Mouse (Mus musculus) limb, embryonic 12.5 days (tissue): ENCODE measurements around the gene Gpld1. TPM values are rescaled to one million over a fixed set of nuclear protein-coding genes. Genes with fewer than 3 reads are reported as not detected.

Experiments
- ATAC-seq: fragments of 200-750 bp; cut with Nextera tagmentation; 2 replicates; pipeline ENCODE4 v1.8.0; 2017; ENCODE audit warnings: low read depth, moderate TSS enrichment; ENCODE audit not compliant: insufficient number of reproducible peaks, insufficient read depth, low FRiP score, low TSS enrichment
- H3K27ac ChIP-seq: fragments of 300-500 bp; sonication (generic); 2 replicates; pipeline ENCODE4 v1.5.1; 2016; ENCODE audit warnings: mild to moderate bottlenecking, moderate library complexity
- H3K27me3 ChIP-seq: fragments of 300-500 bp; sonication (generic); 2 replicates; pipeline ENCODE4 v1.6.1; 2016; ENCODE audit warnings: mild to moderate bottlenecking, moderate library complexity
- H3K36me3 ChIP-seq: fragments of 300-500 bp; sonication (generic); 2 replicates; pipeline ENCODE4 v1.6.1; 2016; ENCODE audit warnings: mild to moderate bottlenecking, moderate library complexity
- H3K4me1 ChIP-seq: fragments of 300-500 bp; sonication (generic); replicated peaks from 2 replicates; pipeline ENCODE4 v1.6.1; 2016
- H3K4me2 ChIP-seq: fragments of 300-500 bp; sonication (generic); 2 replicates; pipeline ENCODE4 v1.6.1; 2016; ENCODE audit warnings: mild to moderate bottlenecking, moderate library complexity
- H3K4me3 ChIP-seq: fragments of 300-500 bp; sonication (generic); replicated peaks from 2 replicates; pipeline ENCODE4 v1.5.1; 2016; ENCODE audit warnings: mild to moderate bottlenecking
- H3K9ac ChIP-seq: fragments of 300-500 bp; sonication (generic); replicated peaks from 2 replicates; pipeline ENCODE4 v1.6.1; 2016; ENCODE audit warnings: mild to moderate bottlenecking, moderate library complexity
- H3K9me3 ChIP-seq: fragments of 300-500 bp; sonication (generic); 2 replicates; pipeline ENCODE4 v1.6.1; 2016; ENCODE audit warnings: mild to moderate bottlenecking, moderate library complexity
- WGBS: fragments of 180-500 bp; shearing (Covaris S2); methylation state at CpG from one replicate; pipeline ENCODE4 v1.1.7; 2016; 5-methylcytosine and 5-hydroxymethylcytosine counted together
- polyA plus RNA-seq: library from polyadenylated mRNA; unstranded; fragments of >200 nt; fragmentation: Nextera tagmentation; extraction: Ambion mirVana; gene quantifications from 2 replicates; pipeline ENCODE4 v1.2.1, GENCODE M21; 2016

Gpld1 gene
- 0.40 and 0.70 TPM in 2 replicates for polyA plus RNA-seq

DNA sequence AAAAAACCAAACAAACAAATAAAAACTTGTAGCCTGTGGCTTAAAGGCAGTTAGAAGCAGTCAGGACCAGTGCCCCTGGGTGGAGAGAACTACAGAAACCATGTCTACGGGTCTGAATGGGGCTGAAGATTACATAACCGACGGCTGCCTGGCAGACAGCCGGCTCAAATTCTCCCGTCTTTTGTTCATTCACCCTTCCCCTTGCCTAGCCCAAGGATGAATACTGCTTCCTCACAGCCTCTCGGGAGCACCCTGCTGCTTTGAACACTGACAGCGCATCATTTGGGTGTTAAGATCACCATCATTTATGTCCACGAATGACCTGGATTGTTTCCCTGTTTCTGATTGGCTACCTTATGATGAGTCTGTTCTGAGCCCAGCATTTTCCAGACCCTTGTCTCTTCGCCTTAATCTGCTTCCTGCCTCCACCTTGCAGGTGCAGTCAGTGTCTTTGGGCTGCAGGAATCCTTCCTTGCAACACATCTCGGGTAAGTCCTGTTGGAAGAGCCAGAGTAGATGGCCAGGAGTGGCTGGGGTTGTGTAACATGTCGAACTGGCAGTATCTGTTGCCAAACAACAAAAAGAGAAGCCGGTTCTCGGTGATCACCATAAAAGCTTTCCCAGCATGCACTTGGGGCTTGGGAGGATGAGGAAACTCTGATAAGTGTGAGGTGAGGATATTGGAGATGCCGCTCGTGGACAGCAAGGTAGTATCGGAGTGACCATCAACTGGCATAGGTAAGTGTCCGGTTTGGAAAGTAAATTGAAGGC lies at the start of gene Gpld1:
TSS of gene Gpld1 (plus strand) at position 641 of the 771 bp plus-strand sequence.
- Histone ChIP-seq H3K27me3 (peaks cover 3% of the 10 kb centered on the region; the same call in 1 of the 2 replicates), H3K9ac (no peak within 1 kb of the TSS), H3K4me2 (no peak within 1 kb of the TSS), H3K36me3 (no peaks in the 10 kb centered on the region), H3K27ac (no peak within 1 kb of the TSS), H3K4me1 (peaks cover 9% of the 10 kb centered on the region), H3K9me3 (no peaks in the 10 kb centered on the region), H3K4me3 (no peak within 1 kb of the TSS)
- 67% methylated on average over 17 of the region's 17 CpGs for WGBS
- no peak for ATAC-seq

DNA sequence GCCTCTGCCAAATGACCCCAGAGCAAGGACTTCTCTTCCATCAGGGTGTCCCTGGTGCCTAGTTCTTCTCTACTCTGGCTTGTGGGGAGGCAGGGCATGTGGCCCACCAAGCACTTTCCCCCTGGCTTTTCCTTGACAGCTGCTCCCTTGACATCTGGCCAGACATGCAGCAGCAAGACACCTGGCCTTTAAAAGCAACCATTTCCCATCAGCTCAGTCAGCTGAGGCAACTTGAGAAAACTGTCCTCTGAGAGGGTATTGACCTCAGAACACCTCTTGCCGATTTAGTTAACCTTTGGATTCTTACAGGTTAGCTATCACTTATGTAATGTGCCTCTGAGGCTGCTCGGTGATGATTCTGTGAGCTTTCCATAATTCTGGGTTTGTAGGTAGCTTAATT lies 49.1 kb upstream of the Gpld1 start:
- WGBS, result 83% methylated on average over 2 of the region's 2 CpGs
- no peak for ATAC-seq

DNA sequence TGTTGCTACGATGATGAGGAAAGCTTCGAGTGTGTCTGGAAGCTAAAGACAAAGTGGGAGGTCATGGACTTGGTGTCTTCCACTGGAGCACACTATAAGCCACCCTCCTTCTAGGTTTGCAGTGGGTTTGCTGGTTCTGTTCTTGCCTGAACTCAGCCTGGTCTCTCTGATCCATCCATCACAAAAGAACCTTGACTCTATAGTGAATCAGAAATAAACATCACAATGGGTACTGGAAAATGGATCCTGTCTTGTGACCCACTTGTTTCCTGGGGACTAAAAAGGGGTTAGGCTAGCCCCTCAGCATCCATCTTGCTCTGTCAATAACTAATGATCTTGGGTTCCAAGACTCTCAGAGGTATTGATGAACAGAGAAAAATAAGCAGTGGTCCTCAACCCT lies 41.0 kb upstream of the Gpld1 start:
- no peak for ATAC-seq
- no peaks in the 10 kb centered on the region for H3K4me1 ChIP-seq
- H3K36me3 ChIP-seq, result no peaks in the 10 kb centered on the region
- no peak overlapping the region for H3K4me3 ChIP-seq
- no peaks in the 10 kb centered on the region for H3K27me3 ChIP-seq
- WGBS, result 87% methylated on average over 2 of the region's 2 CpGs
- no peak overlapping the region for H3K4me2 ChIP-seq
- no peak overlapping the region for H3K9ac ChIP-seq
- H3K9me3 ChIP-seq, result no peaks in the 10 kb centered on the region
- no peak overlapping the region for H3K27ac ChIP-seq

More for the DNA sequence above, 49.1 kb upstream of the Gpld1 start:
- H3K27ac ChIP-seq, result no peak overlapping the region
- H3K36me3 ChIP-seq, result no peaks in the 10 kb centered on the region
- no peak overlapping the region for H3K9ac ChIP-seq
- H3K4me2 ChIP-seq, result no peak overlapping the region
- no peaks in the 10 kb centered on the region for H3K27me3 ChIP-seq
- H3K4me3 ChIP-seq, result no peak overlapping the region
- no peaks in the 10 kb centered on the region for H3K4me1 ChIP-seq
- no peaks in the 10 kb centered on the region for H3K9me3 ChIP-seq

DNA sequence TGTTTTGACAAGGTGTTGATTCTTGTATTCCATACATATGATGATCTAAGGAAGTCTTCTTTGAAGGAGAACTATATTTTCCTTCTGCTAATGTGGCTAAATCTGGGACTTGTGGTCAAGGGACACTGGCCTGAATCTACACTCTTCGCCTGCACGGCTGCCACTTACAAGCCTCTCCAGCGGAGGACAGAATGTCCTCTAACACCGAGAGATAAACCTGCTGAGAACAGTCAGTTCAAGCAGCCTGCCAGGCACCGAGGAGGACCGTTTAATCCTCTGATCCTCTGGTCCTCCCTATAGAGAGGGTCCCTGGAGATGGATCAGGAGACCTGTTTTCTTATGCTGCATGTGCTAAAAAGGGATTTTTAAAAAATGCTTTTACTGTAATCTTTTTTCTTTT lies 39.5 kb upstream of the Gpld1 start:
- Histone ChIP-seq H3K4me1 (no peaks in the 10 kb centered on the region), H3K4me3 (no peak overlapping the region), H3K27ac (no peak overlapping the region), H3K9ac (no peak overlapping the region), H3K4me2 (no peak overlapping the region), H3K27me3 (no peaks in the 10 kb centered on the region), H3K9me3 (no peaks in the 10 kb centered on the region), H3K36me3 (no peaks in the 10 kb centered on the region)
- ATAC-seq, result no peak
- WGBS, result 80% methylated on average over 6 of the region's 6 CpGs

DNA sequence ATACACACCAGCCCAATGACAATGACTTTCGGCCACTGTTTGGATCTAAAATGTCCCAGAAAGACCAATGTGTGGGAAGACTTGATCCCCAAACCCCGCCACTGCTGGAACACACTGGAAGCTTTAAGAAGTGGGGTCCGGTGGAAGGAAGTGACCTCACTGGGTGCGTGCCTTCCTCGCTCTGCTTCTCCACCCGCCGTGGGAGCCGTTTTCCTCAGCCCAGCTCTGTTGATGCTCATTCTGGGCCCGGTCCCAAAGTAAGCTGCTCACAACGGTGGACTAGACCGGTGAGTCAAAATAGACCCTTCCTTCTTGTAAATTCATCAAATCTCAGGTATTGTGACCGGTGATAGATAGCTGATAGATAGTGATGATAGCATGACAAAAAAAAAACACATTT lies 37.5 kb upstream of the Gpld1 start:
- H3K4me1 ChIP-seq, result no peaks in the 10 kb centered on the region
- ATAC-seq, result no peak
- no peak overlapping the region for H3K27ac ChIP-seq
- no peaks in the 10 kb centered on the region for H3K9me3 ChIP-seq
- H3K27me3 ChIP-seq, result no peaks in the 10 kb centered on the region
- no peak overlapping the region for H3K4me3 ChIP-seq
- WGBS, result 90% methylated on average over 12 of the region's 12 CpGs
- H3K36me3 ChIP-seq, result no peaks in the 10 kb centered on the region
- H3K4me2 ChIP-seq, result no peak overlapping the region
- no peak overlapping the region for H3K9ac ChIP-seq

DNA sequence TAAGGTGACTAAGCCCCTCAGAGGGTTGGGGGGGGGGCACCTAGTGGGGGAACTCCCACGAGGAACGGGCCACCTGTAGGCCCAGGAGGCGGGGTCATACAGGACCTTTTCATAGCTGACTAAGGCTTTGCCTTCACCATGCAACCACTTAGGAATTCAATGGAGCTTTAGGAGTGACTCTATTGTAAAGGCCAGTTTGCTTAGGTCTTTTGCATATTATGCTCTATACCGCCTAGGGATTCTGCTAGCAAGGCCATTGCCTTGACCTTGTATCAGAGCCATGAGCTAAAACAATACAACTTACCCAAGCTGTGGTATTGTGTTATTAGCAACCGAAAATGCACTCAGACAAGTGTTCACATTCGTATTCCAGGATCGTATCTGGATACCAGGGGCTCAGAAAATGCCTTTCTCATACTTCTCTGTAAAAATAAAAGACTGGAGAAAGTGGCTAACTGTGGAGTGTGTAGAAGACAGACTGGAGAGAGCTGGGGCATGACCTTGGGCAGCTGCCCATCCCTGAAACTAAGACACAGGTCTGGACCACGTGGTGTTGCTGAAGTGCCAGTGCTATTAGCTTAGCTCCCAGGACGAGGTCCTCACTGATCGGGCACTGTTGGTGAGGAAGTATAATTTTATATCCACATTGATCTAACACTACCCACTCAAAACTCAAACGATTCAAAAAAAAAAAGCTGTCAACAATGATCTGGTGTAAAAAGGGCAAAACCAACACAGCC lies 36.0 kb upstream of the Gpld1 start:
- Histone ChIP-seq H3K27ac (no peak overlapping the region), H3K9me3 (no peaks in the 10 kb centered on the region), H3K27me3 (no peaks in the 10 kb centered on the region), H3K4me1 (no peaks in the 10 kb centered on the region), H3K4me2 (no peak overlapping the region), H3K36me3 (peaks cover 8% of the 10 kb centered on the region; the same call in 1 of the 2 replicates), H3K4me3 (no peak overlapping the region), H3K9ac (no peak overlapping the region)
- WGBS, result 85% methylated on average over 11 of the region's 11 CpGs
- ATAC-seq, result no peak

DNA sequence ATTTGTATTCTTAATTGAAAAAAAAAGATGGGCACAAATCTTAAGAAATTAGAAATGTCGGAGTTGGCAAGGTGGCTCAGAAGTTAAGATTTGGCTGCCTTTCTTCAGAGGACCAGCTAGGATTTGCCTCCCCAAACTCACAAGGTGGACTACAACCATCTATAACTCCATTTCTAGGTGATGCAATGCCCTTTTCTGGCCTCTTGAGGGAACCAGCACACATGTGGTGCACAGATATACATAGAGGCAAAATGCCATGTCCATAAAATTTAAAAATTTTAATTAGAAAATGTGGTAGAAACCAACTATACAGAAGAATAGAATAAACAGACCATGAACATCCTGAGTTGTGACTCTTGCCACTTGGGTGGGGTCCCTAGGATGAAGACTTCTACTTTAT lies 33.8 kb upstream of the Gpld1 start:
- 98% methylated on average over 1 of the region's 1 CpGs for WGBS
- Histone ChIP-seq H3K4me1 (no peaks in the 10 kb centered on the region), H3K4me3 (no peak overlapping the region), H3K27me3 (no peaks in the 10 kb centered on the region), H3K36me3 (peaks cover 20% of the 10 kb centered on the region; the same call in 1 of the 2 replicates), H3K27ac (no peak overlapping the region), H3K9me3 (no peaks in the 10 kb centered on the region), H3K4me2 (no peak overlapping the region), H3K9ac (no peak overlapping the region)
- no peak for ATAC-seq

DNA sequence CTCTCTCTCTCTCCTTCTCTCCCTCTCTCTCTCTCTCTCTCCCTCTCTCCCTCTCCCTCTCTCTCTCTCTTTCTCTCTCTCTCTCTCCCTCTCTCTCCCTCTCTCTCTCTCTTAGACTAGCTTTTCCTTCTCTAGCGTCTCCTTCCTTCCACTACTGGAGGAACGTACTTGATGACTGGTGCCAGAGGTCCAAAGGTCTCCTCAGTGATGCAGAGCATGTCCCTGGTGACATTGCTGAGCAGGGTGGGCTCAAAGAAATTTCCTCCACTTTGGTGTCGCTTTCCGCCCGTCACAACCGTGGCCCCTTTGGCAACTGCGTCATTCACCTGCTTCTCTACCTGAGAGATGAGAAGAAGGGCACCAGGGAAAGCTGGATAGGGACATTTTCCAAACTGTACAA lies 29.4 kb upstream of the Gpld1 start:
- WGBS, result 92% methylated on average over 7 of the region's 7 CpGs

DNA sequence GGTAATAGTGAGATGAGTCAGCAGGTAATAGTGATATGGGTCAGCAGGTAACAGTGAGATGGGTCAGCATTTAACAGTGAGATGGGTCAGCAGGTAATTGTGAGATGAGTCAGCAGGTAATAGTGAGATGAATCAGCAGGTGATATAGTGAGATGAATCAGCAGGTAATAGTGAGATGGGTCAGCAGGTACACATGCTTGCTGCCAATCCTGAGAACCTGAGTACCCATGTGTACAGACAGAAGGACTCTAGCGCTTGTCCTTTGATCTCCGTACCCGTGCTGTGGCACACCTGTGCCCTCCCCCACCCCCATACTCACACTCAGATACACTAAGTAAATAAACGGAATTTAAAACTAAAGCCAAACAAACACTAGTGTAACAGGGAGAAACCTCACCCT lies 28.0 kb upstream of the Gpld1 start:
- Histone ChIP-seq H3K9ac (no peak overlapping the region), H3K4me1 (no peaks in the 10 kb centered on the region), H3K27ac (no peak overlapping the region), H3K4me3 (no peak overlapping the region), H3K9me3 (no peaks in the 10 kb centered on the region), H3K27me3 (no peaks in the 10 kb centered on the region), H3K4me2 (no peak overlapping the region), H3K36me3 (peaks cover 58% of the 10 kb centered on the region)
- WGBS, result 91% methylated on average over 4 of the region's 4 CpGs
- ATAC-seq, result no peak

More for the DNA sequence above, 29.4 kb upstream of the Gpld1 start:
- H3K27me3 ChIP-seq, result no peaks in the 10 kb centered on the region
- no peak overlapping the region for H3K4me2 ChIP-seq
- no peak overlapping the region for H3K27ac ChIP-seq
- H3K4me1 ChIP-seq, result no peaks in the 10 kb centered on the region
- H3K9me3 ChIP-seq, result no peaks in the 10 kb centered on the region
- H3K4me3 ChIP-seq, result no peak overlapping the region
- no peak overlapping the region for H3K9ac ChIP-seq
- no peak for ATAC-seq
- peaks cover 51% of the 10 kb centered on the region; the same call in 1 of the 2 replicates for H3K36me3 ChIP-seq

DNA sequence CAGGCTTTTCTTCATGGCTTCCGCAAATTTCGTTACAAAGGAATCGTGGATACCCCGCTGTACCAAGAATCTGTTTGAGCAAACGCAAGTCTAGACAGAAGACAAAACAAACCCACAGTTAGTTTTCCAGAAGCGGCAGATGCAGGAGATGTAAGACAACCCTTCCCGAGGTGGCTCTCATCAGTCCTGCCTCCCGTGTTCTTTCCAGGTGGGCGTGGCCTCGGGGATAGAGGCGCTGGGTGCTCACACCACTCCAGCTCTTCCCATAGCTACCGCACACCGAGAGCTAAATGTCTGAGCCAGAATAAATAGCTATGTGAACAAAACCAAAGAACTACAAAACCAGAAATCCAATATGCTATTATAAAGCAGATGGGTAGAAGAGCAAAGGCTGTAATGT lies 27.1 kb upstream of the Gpld1 start:
- H3K9ac ChIP-seq, result no peak overlapping the region
- no peak overlapping the region for H3K4me2 ChIP-seq
- peaks cover 58% of the 10 kb centered on the region for H3K36me3 ChIP-seq
- WGBS, result 70% methylated on average over 13 of the region's 13 CpGs
- no peak overlapping the region for H3K27ac ChIP-seq
- H3K27me3 ChIP-seq, result no peaks in the 10 kb centered on the region
- no peaks in the 10 kb centered on the region for H3K9me3 ChIP-seq
- ATAC-seq, result no peak
- no peak overlapping the region for H3K4me3 ChIP-seq
- H3K4me1 ChIP-seq, result no peaks in the 10 kb centered on the region

DNA sequence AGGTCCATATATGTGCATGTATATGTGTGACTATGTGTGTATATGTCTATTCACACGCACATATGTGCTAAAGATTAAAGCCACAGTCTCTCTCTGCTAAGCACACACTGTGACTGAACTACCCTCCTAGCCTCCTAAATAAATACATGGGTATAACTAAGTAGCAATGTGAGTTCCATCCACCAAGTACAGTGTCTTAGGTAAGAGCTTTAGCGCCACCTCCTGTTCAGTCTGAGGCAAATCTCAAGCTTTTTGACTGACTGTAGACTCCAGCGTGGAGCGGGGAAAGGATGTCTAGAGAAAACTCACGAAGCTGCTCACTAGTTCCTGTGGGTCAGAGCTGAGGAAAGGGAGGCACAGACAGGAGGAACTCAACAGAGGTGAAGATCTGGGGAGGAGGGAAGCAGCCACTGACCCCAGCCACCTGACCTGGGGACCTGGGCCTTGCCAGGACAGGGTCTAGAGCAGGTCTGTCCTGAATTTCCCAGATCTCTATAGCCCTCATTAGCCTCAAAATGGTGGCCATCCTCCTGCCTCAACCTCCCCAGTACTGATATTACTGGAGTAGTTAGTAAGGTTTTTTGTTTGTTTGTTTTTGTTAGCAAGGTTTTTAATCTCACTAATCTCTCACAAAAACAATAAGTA lies 22.5 kb upstream of the Gpld1 start:
- no peak overlapping the region for H3K27ac ChIP-seq
- peak; percentile 52; the same call in 1 of the 2 replicates for ATAC-seq
- H3K9me3 ChIP-seq, result no peaks in the 10 kb centered on the region
- no peak overlapping the region for H3K4me3 ChIP-seq
- no peak overlapping the region for H3K4me2 ChIP-seq
- no peak overlapping the region for H3K9ac ChIP-seq
- peaks cover 53% of the 10 kb centered on the region for H3K36me3 ChIP-seq
- 31% methylated on average over 5 of the region's 5 CpGs for WGBS
- no peaks in the 10 kb centered on the region for H3K27me3 ChIP-seq
- no peaks in the 10 kb centered on the region for H3K4me1 ChIP-seq
